Mouse (Mus musculus) thymus, adult 2 months (tissue): ENCODE data around the gene Uts2r. TPM values are rescaled to one million over a fixed set of nuclear protein-coding genes. Genes with fewer than 3 reads are reported as not detected.

Source experiments
- DNase-seq: peaks from one replicate; pipeline ENCODE4 v3.0.0; 2021
- H3K27ac ChIP-seq: fragments of 200-500 bp; 2 replicates; pipeline ENCODE4 v1.5.1; 2012; ENCODE audit warnings: low read length, control low read depth; ENCODE audit not compliant: control insufficient read depth, insufficient read depth
- H3K27me3 ChIP-seq: fragments of 200-500 bp; 2 replicates; pipeline ENCODE4 v1.6.1; 2012; ENCODE audit warnings: mild to moderate bottlenecking, low read length, moderate library complexity, mixed read lengths; ENCODE audit not compliant: control insufficient read depth, insufficient read depth
- H3K36me3 ChIP-seq: fragments of 200-500 bp; 2 replicates; pipeline ENCODE4 v1.6.1; 2012; ENCODE audit warnings: mild to moderate bottlenecking, low read length, moderate library complexity; ENCODE audit not compliant: control insufficient read depth, insufficient read depth
- H3K4me1 ChIP-seq: fragments of 200-500 bp; replicated peaks from 2 replicates; pipeline ENCODE4 v1.6.1; 2012; ENCODE audit warnings: low read length; ENCODE audit not compliant: control insufficient read depth, insufficient read depth
- H3K4me3 ChIP-seq: fragments of 200-500 bp; 2 replicates; pipeline ENCODE4 v1.5.1; 2012; ENCODE audit warnings: mild to moderate bottlenecking, low read length, control low read depth, moderate library complexity; ENCODE audit not compliant: control insufficient read depth, insufficient read depth
- CTCF ChIP-seq: fragments of 200-500 bp; IDR thresholded peaks from 2 replicates; pipeline ENCODE4 v1.5.1; 2012; ENCODE audit warnings: mild to moderate bottlenecking, control low read depth, low read length, moderate library complexity, borderline replicate concordance; ENCODE audit not compliant: control insufficient read depth, poor library complexity, insufficient read depth; ENCODE audit errors: extremely low read depth
- POLR2A ChIP-seq: fragments of 200-500 bp; IDR thresholded peaks from 2 replicates; pipeline ENCODE4 v1.6.1; 2012; ENCODE audit warnings: mild to moderate bottlenecking, low read length, control low read depth, moderate library complexity; ENCODE audit not compliant: control insufficient read depth, poor library complexity, insufficient read depth; ENCODE audit errors: extremely low read depth
- WGBS: fragments of 180-500 bp; shearing (Covaris S2); methylation state at CpG from one replicate; pipeline ENCODE4 v1.1.7; 2018; 5-methylcytosine and 5-hydroxymethylcytosine counted together
- polyA plus RNA-seq: library from polyadenylated mRNA; depleted of rRNA; stranded (reverse); fragments of >200 nt; gene quantifications from 2 replicates; pipeline ENCODE4 v1.2.3, GENCODE M21; 2012

Gene Uts2r
- polyA plus RNA-seq, 1 experiment: 1.5 TPM

- Histone ChIP-seq H3K27ac (no peak overlapping the region), H3K4me1 (no peaks in the 10 kb centered on the region), H3K4me3 (no peak overlapping the region), H3K27me3 (no peaks in the 10 kb centered on the region), H3K36me3 (no peaks in the 10 kb centered on the region)
- DNase-seq: no peak
- no peak for TF ChIP-seq POLR2A
- TF ChIP-seq CTCF: no peak
- 61% methylated on average over 6 of the region's 6 CpGs for WGBS
Measured at GRCm38 (mm10) chr11:121138732-121139131, 21.3 kb upstream of the Uts2r start.

DNA sequence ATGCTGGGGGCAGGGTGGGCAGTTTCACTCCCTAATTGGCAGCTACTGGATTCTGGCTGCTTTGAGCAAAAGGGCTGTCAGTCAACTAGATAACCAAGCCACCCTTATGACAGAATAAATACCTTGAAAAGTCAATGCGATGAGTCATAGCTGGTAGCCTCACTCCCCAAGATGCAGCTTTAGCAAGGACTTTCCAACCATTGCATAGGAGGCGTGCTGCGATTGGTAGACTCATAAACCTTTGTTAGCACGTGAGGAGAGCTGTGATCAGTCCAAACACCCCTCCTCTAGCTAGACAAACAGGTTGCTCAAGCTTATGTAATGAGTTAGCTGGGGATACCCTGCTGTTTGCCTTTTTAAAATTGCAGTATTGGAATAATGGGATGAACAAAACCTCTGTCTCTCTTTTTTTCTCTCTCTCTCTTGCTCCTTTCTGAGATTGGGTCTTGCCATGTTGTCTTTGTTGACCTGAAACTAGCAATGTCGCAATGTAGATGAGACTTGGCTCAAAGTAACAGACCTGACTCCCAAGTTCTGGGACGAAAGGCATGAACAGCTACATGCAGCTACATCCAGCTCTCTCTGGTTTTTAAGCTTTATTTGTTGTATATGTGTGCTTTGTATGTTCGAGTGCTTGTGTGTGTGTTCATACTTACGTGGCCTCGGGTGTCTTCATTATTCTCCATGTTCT lies 16.6 kb upstream of the Uts2r start:
- no peak overlapping the region for H3K4me3 ChIP-seq
- H3K27ac ChIP-seq: no peak overlapping the region
- no peak for DNase-seq
- H3K36me3 ChIP-seq: no peaks in the 10 kb centered on the region
- WGBS: 87% methylated on average over 9 of the region's 9 CpGs
- H3K4me1 ChIP-seq: no peaks in the 10 kb centered on the region
- TF ChIP-seq POLR2A (no peak), CTCF (no peak)
- no peaks in the 10 kb centered on the region for H3K27me3 ChIP-seq

- Histone ChIP-seq H3K36me3 (no peaks in the 10 kb centered on the region), H3K27me3 (no peaks in the 10 kb centered on the region), H3K4me1 (no peaks in the 10 kb centered on the region), H3K27ac (no peak within 1 kb of the TSS), H3K4me3 (no peak within 1 kb of the TSS)
- TF ChIP-seq POLR2A: no peak
- WGBS: 96% methylated on average over 22 of the region's 22 CpGs
- DNase-seq: no peak
Measured at GRCm38 (mm10) chr11:121145865-121146264, 14.2 kb upstream of the Uts2r start, which contains the start of gene Tex19.1. TSS of gene Tex19.1 (plus strand) at chr11:121146143.

GRCm38 (mm10) chr11:121148193-121148592 lies 11.9 kb upstream of the Uts2r start:
- WGBS: 87% methylated on average over 3 of the region's 3 CpGs
- no peak overlapping the region for H3K27ac ChIP-seq
- no peaks in the 10 kb centered on the region for H3K36me3 ChIP-seq
- no peaks in the 10 kb centered on the region for H3K27me3 ChIP-seq
- H3K4me3 ChIP-seq: no peak overlapping the region
- DNase-seq: no peak
- no peak for TF ChIP-seq POLR2A
- no peak for TF ChIP-seq CTCF
- no peaks in the 10 kb centered on the region for H3K4me1 ChIP-seq

DNA sequence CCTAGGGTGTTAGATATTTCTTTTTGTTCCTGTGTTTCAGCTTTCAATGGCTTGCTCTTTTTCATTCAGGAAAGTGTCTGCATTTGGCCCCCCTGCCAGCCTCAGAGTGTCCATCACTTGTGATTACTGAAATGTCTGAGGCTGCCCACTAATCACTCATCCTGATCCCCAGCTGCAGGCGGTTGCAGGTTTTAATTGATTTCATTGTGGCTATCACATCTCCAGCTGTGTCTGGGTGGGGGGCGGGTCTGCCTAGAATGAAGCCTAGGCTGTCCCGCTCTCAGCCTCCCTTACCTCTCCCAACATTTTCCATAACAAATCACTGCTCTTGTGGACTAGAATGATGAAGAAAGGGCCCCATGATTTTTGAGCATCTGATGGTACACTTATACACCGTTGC lies 5.9 kb upstream of the Uts2r start:
- Histone ChIP-seq H3K27me3 (no peaks in the 10 kb centered on the region; the same call in 1 of the 2 replicates), H3K27ac (no peak overlapping the region), H3K36me3 (no peaks in the 10 kb centered on the region), H3K4me3 (no peak overlapping the region), H3K4me1 (no peaks in the 10 kb centered on the region)
- 79% methylated on average over 4 of the region's 4 CpGs for WGBS
- DNase-seq: no peak
- TF ChIP-seq POLR2A (no peak), CTCF (no peak)

- Histone ChIP-seq H3K4me3 (no peak overlapping the region), H3K4me1 (no peaks in the 10 kb centered on the region), H3K36me3 (no peaks in the 10 kb centered on the region), H3K27ac (no peak overlapping the region), H3K27me3 (no peaks in the 10 kb centered on the region; the same call in 1 of the 2 replicates)
- WGBS: 8% methylated on average over 45 of the region's 45 CpGs
- DNase-seq: no peak
- TF ChIP-seq CTCF (no peak), POLR2A (no peak)
Measured at GRCm38 (mm10) chr11:121156411-121156891, 3.6 kb upstream of the Uts2r start.

GRCm38 (mm10) chr11:121160636-121161346 lies 720 bp downstream of the Uts2r start:
- 95% methylated on average over 26 of the region's 26 CpGs for WGBS
- H3K27me3 ChIP-seq: no peaks in the 10 kb centered on the region; the same call in 1 of the 2 replicates
- no peaks in the 10 kb centered on the region for H3K36me3 ChIP-seq
- no peak for DNase-seq
- no peak overlapping the region for H3K27ac ChIP-seq
- TF ChIP-seq POLR2A (no peak), CTCF (no peak)
- H3K4me1 ChIP-seq: no peaks in the 10 kb centered on the region
- H3K4me3 ChIP-seq: no peak overlapping the region
